Mouse (Mus musculus) spleen, adult 2 months (tissue): ENCODE results near the gene Krtap5-2.

ENCODE experiments used
- CTCF ChIP-seq: fragments of 200-500 bp; IDR thresholded peaks from 2 replicates; pipeline ENCODE4 v1.5.1; 2011; ENCODE audit warnings: mild to moderate bottlenecking, inconsistent platforms; ENCODE audit not compliant: insufficient read depth, insufficient read length, insufficient replicate concordance; ENCODE audit errors: extremely low read depth
- POLR2A ChIP-seq: fragments of 200-500 bp; IDR thresholded peaks from 2 replicates; pipeline ENCODE4 v1.6.1; 2011; ENCODE audit warnings: low read depth, low read length, inconsistent platforms

DNA sequence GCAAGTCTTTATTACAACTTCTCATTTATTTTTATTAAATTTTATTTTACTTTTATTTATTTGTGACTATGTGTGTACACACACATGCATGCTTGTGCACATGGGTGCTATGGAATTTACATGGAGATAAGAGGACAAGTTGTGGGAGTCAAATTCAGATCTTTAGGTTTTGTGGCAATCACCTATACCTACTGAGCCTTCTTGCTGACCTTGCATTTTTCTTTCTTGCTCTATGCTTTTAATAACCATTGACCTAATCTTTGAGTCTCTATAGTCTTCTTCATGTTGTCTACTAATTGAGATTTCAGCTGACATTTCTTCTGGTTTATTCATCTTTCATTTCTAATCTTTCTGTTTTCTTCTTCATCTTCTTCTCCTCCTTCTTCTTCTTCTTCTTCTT, 27.2 kb downstream of the Krtap5-2 start:
- TF ChIP-seq POLR2A (no peak), CTCF (no peak)
